In genomic region chr1:131802652-131803051, GRCm38 (mm10) we compare ENCODE assay signal across 17 mouse cellular contexts. TPM values are rescaled to one million over a fixed set of nuclear protein-coding genes. Genes with fewer than 3 reads are reported as not detected.
DNase-seq lines count a peak whose midpoint lies in the region; TF ChIP-seq lines count a peak whose summit lies in the region.
"Had no signal": no experiment of that assay in that cellular context is flagged by ENCODE, and none has a peak within 500 bp of the region (broad histone marks: within the 10 kb centered on the region; RNA-seq: fewer than 3 reads in every experiment).

No protein-coding gene starts in this region.

- intact Hi-C loops in gastrocnemius, adult 2 months (cut with DNase I) = no loop called here

- DNase-seq in adrenal gland, adult 2 months = peak; percentile 43
- no peak for DNase-seq in adrenal gland, adult (ENCODE audit: inconsistent age in 2 of 2, low spot score in 1 of 2)
- DNase-seq in gastrocnemius, adult 2 months = peak; percentile 63
- DNase-seq in gastrocnemius, adult 8-10 months (ENCODE audit: low spot score in 2 of 2) = no peak
- no peak for DNase-seq in layer of hippocampus, adult 2 months (ENCODE audit: low spot score in 2 of 2)
- DNase-seq in layer of hippocampus, postnatal 25 days (ENCODE audit: extremely low spot score in 1 of 2, low spot score in 1 of 2) = no peak
- peak; percentile 27 for DNase-seq in Muller cell, postnatal 12 days (ENCODE audit: inconsistent ontology term)
- DNase-seq in spleen, adult 12 weeks (ENCODE audit: low spot score) = no peak
- DNase-seq: cerebellum, adult 8-10 months; kidney, postnatal 14 days; layer of hippocampus, adult 9-11 months; liver; lung, embryonic 14.5 days had no signal

- no peak overlapping the region for H3K4me3 ChIP-seq in gastrocnemius, adult 2 months
- H3K4me3 ChIP-seq in layer of hippocampus, adult 2 months = no peak overlapping the region

- H3K27ac ChIP-seq in gastrocnemius, adult 2 months = peak overlapping the region; percentile 20; the same call in 1 of the 2 replicates
- 0 out of 2 replicates have a peak overlapping the region, but pooled peaks have one; percentile 5 for H3K27ac ChIP-seq in layer of hippocampus, adult 2 months

- no peak for TF ChIP-seq CTCF in gastrocnemius, adult 2 months (IDR thresholded peaks at IDR 0.05)
- TF ChIP-seq CTCF in layer of hippocampus, adult 2 months (conservative IDR thresholded peaks at IDR 0.05) = no peak

RNA-seq across cellular contexts. Expression of gene Pm20d1, which starts 5.5 kb away (rescaled TPM):
- total RNA-seq in adrenal gland, adult 2 months (2021) = 10 to 100 TPM in 1 of 2 experiments, 1 to 10 TPM in 1; 6.6 to 20.6 TPM
- polyA plus RNA-seq in adrenal gland, adult 2 months (2012; rRNA removed) = 4.2 and 5.7 TPM in 2 replicates
- 1 to 10 TPM in 1 of 2 experiments, under 1 TPM in 1; 0.26 to 1.3 TPM for total RNA-seq in gastrocnemius, adult 2 months (2021)
- under 1 TPM; 0.40 to 0.51 (median 0.44) TPM for total RNA-seq in gastrocnemius, adult 8-10 months (2022)
- total RNA-seq in layer of hippocampus, adult 2 months (2021) = 1 to 10 TPM; 2.0 to 2.9 TPM
- 1 to 10 TPM; 2.0 to 3.2 TPM for total RNA-seq in layer of hippocampus, postnatal 25 days (2021)

RNA-seq across cellular contexts. Expression of gene Slc41a1, which starts 24.6 kb away (rescaled TPM):
- total RNA-seq in adrenal gland, adult 2 months (2021) = 10 to 100 TPM; 48.8 to 49.6 TPM
- 94.1 and 107 TPM in 2 replicates for polyA plus RNA-seq in adrenal gland, adult 2 months (2012; rRNA removed)
- total RNA-seq in gastrocnemius, adult 2 months (2021) = 10 to 100 TPM; 34.8 to 56.7 TPM
- total RNA-seq in gastrocnemius, adult 8-10 months (2022) = 10 to 100 TPM; 25.0 to 42.3 (median 39.1) TPM
- total RNA-seq in layer of hippocampus, adult 2 months (2021) = 10 to 100 TPM; 62.6 to 62.9 TPM
- 10 to 100 TPM; 61.5 to 66.5 TPM for total RNA-seq in layer of hippocampus, postnatal 25 days (2021)

RNA-seq across cellular contexts. Expression of gene Slc26a9, which starts 58.8 kb away (rescaled TPM):
- total RNA-seq in adrenal gland, adult 2 months (2021) = under 1 TPM in 1 of 2 experiments, not detected in 1; 0.12 TPM
- polyA plus RNA-seq in adrenal gland, adult 2 months (2012; rRNA removed) = 0.15 and 0.18 TPM in 2 replicates
- total RNA-seq in gastrocnemius, adult 2 months (2021) = not detected
- not detected for total RNA-seq in gastrocnemius, adult 8-10 months (2022)
- total RNA-seq in layer of hippocampus, adult 2 months (2021) = under 1 TPM; 0.07 to 0.15 TPM
- under 1 TPM; 0.12 to 0.15 TPM for total RNA-seq in layer of hippocampus, postnatal 25 days (2021)
- total RNA-seq: gastrocnemius, postnatal 36 days; megakaryocyte, adult 5-6 weeks had no signal
- polyA plus RNA-seq: neural tube, embryonic 11.5 days; small intestine, adult 2 months had no signal

Comparison
In these comparisons a context has a peak if more than half of its experiments do, and no peak if none do; other contexts are left out.
1. DNase-seq: peak in adrenal gland, adult 2 months (single experiment), gastrocnemius, adult 2 months (single experiment) and Muller cell, postnatal 12 days (single experiment); none in adrenal gland, adult (0 of 2), gastrocnemius, adult 8-10 months (0 of 2), layer of hippocampus, adult 2 months (0 of 2), layer of hippocampus, postnatal 25 days (0 of 2) and spleen, adult 12 weeks (single experiment).